Comparison of ENCODE assay signal across 27 mouse cellular contexts in genomic region chr2:117027071-117027470, GRCm38 (mm10).
DNase-seq lines count a peak whose midpoint lies in the region; TF ChIP-seq lines count a peak whose summit lies in the region.
"Had no signal": no experiment of that assay in that cellular context is flagged by ENCODE, and none has a peak within 500 bp of the region (broad histone marks: within the 10 kb centered on the region; RNA-seq: fewer than 3 reads in every experiment).

No protein-coding gene starts in this region.

- no peak overlapping the region for H3K9ac ChIP-seq in liver, adult 2 months (ENCODE audit: low read depth, low read length)
- H3K9ac ChIP-seq: embryonic facial prominence, embryonic 12.5 days; embryonic facial prominence, embryonic 15.5 days; forebrain, postnatal 0 days; heart, embryonic 13.5 days; hindbrain, embryonic 14.5 days had no signal

- peak; percentile 40 for DNase-seq in heart, adult 11 months
- no peak for DNase-seq in heart, adult 8-10 months (ENCODE audit: low spot score)
- DNase-seq in liver, adult 2 months (ENCODE audit: extremely low read depth, low read depth, low spot score) = peak; percentile 89
- DNase-seq in liver = no peak
- DNase-seq in adrenal gland, adult 8-10 months = peak; percentile 55
- peak; percentile 12 for DNase-seq in adrenal gland, postnatal 25 days
- no peak for DNase-seq in spleen, adult 18-20 months
- no peak for DNase-seq in cerebellum, postnatal 14 days
- DNase-seq: B cell, adult 2 months; cerebellum, adult 18-20 months; cerebellum, adult 9-10 months; cerebellum, postnatal 25 days; forebrain, postnatal 0 days; gastrocnemius, adult 2 months; gastrocnemius, postnatal 14 days; heart, adult 18-20 months; heart, postnatal 14 days; heart, postnatal 4 days had no signal

- no peak overlapping the region for H3K4me3 ChIP-seq in liver, adult 2 months (ENCODE audit: insufficient read depth, low read depth, low read length)
- H3K4me3 ChIP-seq: embryonic facial prominence, embryonic 12.5 days; embryonic facial prominence, embryonic 15.5 days; gastrocnemius, adult 2 months; heart, embryonic 10.5 days; heart, embryonic 13.5 days had no signal

- no peaks in the 10 kb centered on the region for H3K36me3 ChIP-seq in liver, adult 2 months (ENCODE audit: control insufficient read depth, insufficient read depth, low read length)
- H3K36me3 ChIP-seq: embryonic facial prominence, embryonic 12.5 days; embryonic facial prominence, embryonic 15.5 days; G1E; heart, embryonic 10.5 days; heart, embryonic 13.5 days had no signal

- no peaks in the 10 kb centered on the region for H3K27me3 ChIP-seq in liver, adult 2 months (ENCODE audit: control insufficient read depth, insufficient read depth, low read length)
- H3K27me3 ChIP-seq: CH12.LX; embryonic facial prominence, embryonic 12.5 days; embryonic facial prominence, embryonic 15.5 days; heart, embryonic 13.5 days; Patski had no signal

- H3K27ac ChIP-seq in liver, adult 2 months (replicated peaks; ENCODE audit: insufficient read depth, low read depth, low read length) = no peak overlapping the region
- H3K27ac ChIP-seq: embryonic facial prominence, embryonic 12.5 days; embryonic facial prominence, embryonic 15.5 days; gastrocnemius, adult 2 months; heart, embryonic 10.5 days; heart, embryonic 13.5 days; hindbrain, embryonic 14.5 days; hindbrain, postnatal 0 days had no signal

- peaks cover 2% of the 10 kb centered on the region; the same call in 1 of the 2 replicates for H3K4me1 ChIP-seq in liver, adult 2 months (ENCODE audit: control insufficient read depth, insufficient read depth, low read length)
- H3K4me1 ChIP-seq: embryonic facial prominence, embryonic 12.5 days; embryonic facial prominence, embryonic 15.5 days; heart, embryonic 10.5 days; heart, embryonic 13.5 days had no signal

- no peak for TF ChIP-seq CTCF in liver, adult 2 months (IDR thresholded peaks at IDR 0.05; ENCODE audit: low read depth, low read length)

- no peak for TF ChIP-seq POLR2A in liver, adult 2 months (IDR thresholded peaks at IDR 0.05; ENCODE audit: extremely low read depth, insufficient read depth, low read length)

- H3K79me2 ChIP-seq in liver, adult 2 months (ENCODE audit: control insufficient read depth, insufficient read depth, low read length) = no peaks in the 10 kb centered on the region

- whole genome bisulfite sequencing in liver, adult 2 months = 5% methylated on average over 4 of the region's 4 CpGs

Comparison
In these comparisons a context has a peak if more than half of its experiments do, and no peak if none do; other contexts are left out.
1. DNase-seq: peak in heart, adult 11 months (single experiment), liver, adult 2 months (single experiment), adrenal gland, adult 8-10 months (single experiment) and adrenal gland, postnatal 25 days (single experiment); none in heart, adult 8-10 months (single experiment), liver (single experiment), spleen, adult 18-20 months (0 of 2) and cerebellum, postnatal 14 days (0 of 2).